Mouse (Mus musculus) embryonic fibroblast, embryonic 13.5 days (primary cell): ENCODE results near the gene Slc6a6. TPM values are rescaled to one million over a fixed set of nuclear protein-coding genes. Genes with fewer than 3 reads are reported as not detected.

Experiments used
- H3K27ac ChIP-seq: 2 replicates; pipeline ENCODE4 v1.5.1; 2012; ENCODE audit warnings: low read length, control low read depth, inconsistent platforms; ENCODE audit not compliant: insufficient read depth
- H3K4me1 ChIP-seq: 2 replicates; pipeline ENCODE4 v1.6.1; 2011; ENCODE audit warnings: low read length; ENCODE audit not compliant: control insufficient read depth, insufficient read depth
- H3K4me3 ChIP-seq: 2 replicates; pipeline ENCODE4 v1.5.1; 2011; ENCODE audit warnings: mild to moderate bottlenecking, control low read depth, low read length; ENCODE audit not compliant: insufficient read depth
- CTCF ChIP-seq: IDR thresholded peaks from 2 replicates; pipeline ENCODE4 v1.5.1; 2011; ENCODE audit warnings: mild to moderate bottlenecking, control low read depth, low read length, moderate library complexity, borderline replicate concordance; ENCODE audit not compliant: insufficient read depth
- POLR2A ChIP-seq: IDR thresholded peaks from 2 replicates; pipeline ENCODE4 v1.6.1; 2011; ENCODE audit warnings: low read depth, mild to moderate bottlenecking, control low read depth, low read length, moderate library complexity
- polyA plus RNA-seq: library from polyadenylated mRNA; stranded (reverse); fragments of >200 nt; gene quantifications from 2 replicates; pipeline ENCODE4 v1.2.4, GENCODE M21; 2011; ENCODE audit warnings: low read depth; ENCODE audit not compliant: missing spikeins, insufficient read length

Gene Slc6a6
- polyA plus RNA-seq, 1 experiment, result 79.8 TPM

- TF ChIP-seq CTCF, result no peak
- TF ChIP-seq POLR2A, result no peak
- H3K27ac ChIP-seq, result no peak overlapping the region
- H3K4me3 ChIP-seq, result no peak overlapping the region
- H3K4me1 ChIP-seq, result no peaks in the 10 kb centered on the region
These were observed 15.0 kb downstream of the Slc6a6 start for GRCm38 (mm10) chr6:91698831-91699230.

GRCm38 (mm10) chr6:91699482-91700200 is 15.8 kb downstream of the Slc6a6 start:
- TF ChIP-seq POLR2A, result no peak
- no peak for TF ChIP-seq CTCF
- Histone ChIP-seq H3K4me3 (no peak overlapping the region), H3K4me1 (no peaks in the 10 kb centered on the region), H3K27ac (no peak overlapping the region)

GRCm38 (mm10) chr6:91700823-91701621 is 17.2 kb downstream of the Slc6a6 start:
- no peak overlapping the region for H3K27ac ChIP-seq

GRCm38 (mm10) chr6:91703459-91703858 is 19.6 kb downstream of the Slc6a6 start:
- no peak overlapping the region for H3K4me3 ChIP-seq
- no peaks in the 10 kb centered on the region for H3K4me1 ChIP-seq
- no peak for TF ChIP-seq CTCF
- TF ChIP-seq POLR2A, result no peak
- no peak overlapping the region for H3K27ac ChIP-seq

More at GRCm38 (mm10) chr6:91700823-91701621, 17.2 kb downstream of the Slc6a6 start:
- TF ChIP-seq CTCF (no peak), POLR2A (no peak)
- H3K4me1 ChIP-seq, result no peaks in the 10 kb centered on the region
- no peak overlapping the region for H3K4me3 ChIP-seq

- Histone ChIP-seq H3K4me1 (no peaks in the 10 kb centered on the region), H3K4me3 (no peak overlapping the region), H3K27ac (no peak overlapping the region)
- TF ChIP-seq CTCF (no peak), POLR2A (no peak)
These were observed 20.6 kb downstream of the Slc6a6 start for GRCm38 (mm10) chr6:91704446-91704845.

- TF ChIP-seq POLR2A (no peak), CTCF (no peak)
- H3K27ac ChIP-seq, result no peak overlapping the region
- H3K4me1 ChIP-seq, result no peaks in the 10 kb centered on the region
- H3K4me3 ChIP-seq, result no peak overlapping the region
These were observed 21.8 kb downstream of the Slc6a6 start for GRCm38 (mm10) chr6:91705651-91706050.

GRCm38 (mm10) chr6:91706072-91706776 is 22.4 kb downstream of the Slc6a6 start:
- no peak overlapping the region for H3K27ac ChIP-seq
- TF ChIP-seq POLR2A, result no peak
- TF ChIP-seq CTCF, result no peak
- H3K4me3 ChIP-seq, result no peak overlapping the region
- H3K4me1 ChIP-seq, result no peaks in the 10 kb centered on the region

GRCm38 (mm10) chr6:91707276-91707885 is 23.5 kb downstream of the Slc6a6 start:
- Histone ChIP-seq H3K27ac (no peak overlapping the region), H3K4me3 (no peak overlapping the region), H3K4me1 (peaks cover 7% of the 10 kb centered on the region)
- no peak for TF ChIP-seq CTCF
- TF ChIP-seq POLR2A, result no peak

- Histone ChIP-seq H3K27ac (no peak overlapping the region), H3K4me1 (peaks cover 11% of the 10 kb centered on the region)
- TF ChIP-seq POLR2A (no peak), CTCF (no peak)
These were observed 24.2 kb downstream of the Slc6a6 start for GRCm38 (mm10) chr6:91707886-91708564.

More at GRCm38 (mm10) chr6:91707886-91708564, 24.2 kb downstream of the Slc6a6 start:
- no peak overlapping the region for H3K4me3 ChIP-seq
